Mouse (Mus musculus): ENCODE measurements at regions not wholly inside any gene's neighbourhood (a gene's known extent, or its start where the extent isn't known, plus 50 kb on each side); places are given as distances from the start of the nearest gene placed in this dataset.

GRCm38 (mm10) chr9:30525086-30525485, 98.2 kb downstream of the Snx19 start:
- ATAC-seq (ENCODE audit: insufficient number of reproducible peaks, insufficient read depth, low FRiP score, low TSS enrichment), result no peak
- Histone ChIP-seq H3K4me2 (replicated peaks) (no peak overlapping the region), H3K4me3 (no peak overlapping the region), H3K4me1 (peaks cover 29% of the 10 kb centered on the region), H3K27ac (no peak overlapping the region), H3K9ac (no peak overlapping the region), H3K27me3 (no peaks in the 10 kb centered on the region), H3K9me3 (no peaks in the 10 kb centered on the region), H3K36me3 (no peaks in the 10 kb centered on the region)
- WGBS, result 29% methylated on average over 5 of the region's 5 CpGs

- whole genome bisulfite sequencing, result 88% methylated on average over 6 of the region's 6 CpGs
These were observed 97.6 kb downstream of the Snx19 start for GRCm38 (mm10) chr9:30524401-30525066.

GRCm38 (mm10) chr9:30523852-30524251, 96.9 kb downstream of the Snx19 start:
- WGBS, result 92% methylated on average over 2 of the region's 2 CpGs
- H3K4me1 ChIP-seq, result peaks cover 34% of the 10 kb centered on the region

More at GRCm38 (mm10) chr9:30524401-30525066, 97.6 kb downstream of the Snx19 start:
- Histone ChIP-seq H3K4me3 (no peak overlapping the region), H3K4me2 (replicated peaks) (no peak overlapping the region), H3K9me3 (no peaks in the 10 kb centered on the region), H3K27me3 (no peaks in the 10 kb centered on the region), H3K27ac (no peak overlapping the region), H3K4me1 (peaks cover 34% of the 10 kb centered on the region), H3K36me3 (no peaks in the 10 kb centered on the region), H3K9ac (no peak overlapping the region)
- no peak for ATAC-seq (ENCODE audit: insufficient number of reproducible peaks, insufficient read depth, low FRiP score, low TSS enrichment)

GRCm38 (mm10) chr9:30522595-30523350, 95.9 kb downstream of the Snx19 start:
- no peaks in the 10 kb centered on the region for H3K36me3 ChIP-seq
- H3K4me1 ChIP-seq, result peaks cover 34% of the 10 kb centered on the region
- no peak overlapping the region for H3K4me2 ChIP-seq (replicated peaks)
- no peak overlapping the region for H3K9ac ChIP-seq
- no peak for ATAC-seq (ENCODE audit: insufficient number of reproducible peaks, insufficient read depth, low FRiP score, low TSS enrichment)
- peak overlapping the region; percentile 83 for H3K27ac ChIP-seq
- no peak overlapping the region for H3K4me3 ChIP-seq
- WGBS, result 58% methylated on average over 10 of the region's 10 CpGs
- no peaks in the 10 kb centered on the region for H3K9me3 ChIP-seq
- H3K27me3 ChIP-seq, result no peaks in the 10 kb centered on the region

More at GRCm38 (mm10) chr9:30523852-30524251, 96.9 kb downstream of the Snx19 start:
- Histone ChIP-seq H3K4me3 (no peak overlapping the region), H3K9ac (no peak overlapping the region), H3K27ac (0 out of 2 replicates have a peak overlapping the region, but pooled peaks have one; percentile 7), H3K4me2 (replicated peaks) (no peak overlapping the region), H3K9me3 (no peaks in the 10 kb centered on the region), H3K27me3 (no peaks in the 10 kb centered on the region), H3K36me3 (no peaks in the 10 kb centered on the region)
- ATAC-seq (ENCODE audit: insufficient number of reproducible peaks, insufficient read depth, low FRiP score, low TSS enrichment), result no peak

- Histone ChIP-seq H3K9me3 (no peaks in the 10 kb centered on the region), H3K9ac (no peak overlapping the region), H3K4me1 (peaks cover 34% of the 10 kb centered on the region), H3K4me3 (no peak overlapping the region), H3K36me3 (no peaks in the 10 kb centered on the region), H3K4me2 (replicated peaks) (no peak overlapping the region), H3K27me3 (no peaks in the 10 kb centered on the region), H3K27ac (peak overlapping the region; percentile 83)
- 60% methylated on average over 6 of the region's 6 CpGs for WGBS
- no peak for ATAC-seq (ENCODE audit: insufficient number of reproducible peaks, insufficient read depth, low FRiP score, low TSS enrichment)
These were observed 94.8 kb downstream of the Snx19 start for GRCm38 (mm10) chr9:30521556-30522240.

GRCm38 (mm10) chr9:30520853-30521439, 94.0 kb downstream of the Snx19 start:
- Histone ChIP-seq H3K9ac (no peak overlapping the region), H3K4me3 (no peak overlapping the region), H3K27ac (peak overlapping the region; percentile 78), H3K27me3 (no peaks in the 10 kb centered on the region), H3K4me1 (peaks cover 34% of the 10 kb centered on the region), H3K36me3 (no peaks in the 10 kb centered on the region), H3K4me2 (replicated peaks) (no peak overlapping the region), H3K9me3 (no peaks in the 10 kb centered on the region)
- WGBS, result 10% methylated on average over 9 of the region's 9 CpGs
- peak; percentile 91 for ATAC-seq (ENCODE audit: insufficient number of reproducible peaks, insufficient read depth, low FRiP score, low TSS enrichment)

GRCm38 (mm10) chr9:30520116-30520515, 93.2 kb downstream of the Snx19 start:
- Histone ChIP-seq H3K27me3 (no peaks in the 10 kb centered on the region), H3K27ac (peak overlapping the region; percentile 78), H3K9ac (no peak overlapping the region), H3K4me1 (peaks cover 32% of the 10 kb centered on the region), H3K9me3 (no peaks in the 10 kb centered on the region), H3K4me3 (no peak overlapping the region), H3K4me2 (replicated peaks) (no peak overlapping the region), H3K36me3 (no peaks in the 10 kb centered on the region)
- 52% methylated on average over 1 of the region's 1 CpGs for WGBS
- ATAC-seq (ENCODE audit: insufficient number of reproducible peaks, insufficient read depth, low FRiP score, low TSS enrichment), result no peak

GRCm38 (mm10) chr9:30519231-30519630, 92.3 kb downstream of the Snx19 start:
- no peak overlapping the region for H3K4me3 ChIP-seq
- WGBS, result 86% methylated on average over 1 of the region's 1 CpGs

More at GRCm38 (mm10) chr9:30519231-30519630, 92.3 kb downstream of the Snx19 start:
- peaks cover 31% of the 10 kb centered on the region for H3K4me1 ChIP-seq
- ATAC-seq (ENCODE audit: insufficient number of reproducible peaks, insufficient read depth, low FRiP score, low TSS enrichment), result no peak
- H3K4me2 ChIP-seq (replicated peaks), result no peak overlapping the region
- H3K9me3 ChIP-seq, result no peaks in the 10 kb centered on the region
- no peaks in the 10 kb centered on the region for H3K36me3 ChIP-seq
- H3K9ac ChIP-seq, result no peak overlapping the region
- no peaks in the 10 kb centered on the region for H3K27me3 ChIP-seq
- no peak overlapping the region for H3K27ac ChIP-seq
